Mouse (Mus musculus): Measurements from ENCODE around the gene Ceacam20. TPM values are rescaled to one million over a fixed set of nuclear protein-coding genes. Genes with fewer than 3 reads are reported as not detected.

Gene Ceacam20
- not detected for polyA plus RNA-seq (2017; shearing (Covaris generic))

DNA sequence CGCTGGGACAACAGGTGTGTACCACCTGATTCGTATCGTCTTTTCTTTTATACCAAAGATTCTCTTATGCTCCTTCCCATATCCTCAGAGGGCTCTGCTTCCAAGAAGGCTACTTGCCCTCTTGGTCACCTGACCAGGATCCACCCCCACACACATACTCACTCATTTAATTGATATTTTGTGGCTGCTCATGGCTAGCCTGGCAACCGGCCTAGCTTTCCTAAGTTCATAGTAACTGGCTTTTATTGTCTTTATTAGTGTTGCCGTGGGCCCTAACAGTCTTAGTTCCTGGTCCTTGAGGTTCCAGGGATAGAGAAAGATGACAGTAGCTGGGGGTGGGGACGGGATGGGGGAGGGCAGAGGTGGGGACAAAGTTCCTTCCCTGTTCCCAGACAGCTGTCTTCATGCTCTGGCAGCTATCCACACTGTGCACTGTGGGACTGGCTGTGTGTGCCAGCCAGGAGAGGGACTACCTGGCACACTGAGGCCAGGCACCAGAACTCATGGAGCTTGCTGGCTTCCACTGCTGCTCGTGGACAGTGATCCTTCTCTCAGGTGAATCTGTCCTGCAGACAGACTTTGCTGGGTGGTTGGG is at the start of gene Ceacam20:
Gene Ceacam20 (plus strand): TSS at position 428 of the 595 bp plus-strand sequence.

DNA sequence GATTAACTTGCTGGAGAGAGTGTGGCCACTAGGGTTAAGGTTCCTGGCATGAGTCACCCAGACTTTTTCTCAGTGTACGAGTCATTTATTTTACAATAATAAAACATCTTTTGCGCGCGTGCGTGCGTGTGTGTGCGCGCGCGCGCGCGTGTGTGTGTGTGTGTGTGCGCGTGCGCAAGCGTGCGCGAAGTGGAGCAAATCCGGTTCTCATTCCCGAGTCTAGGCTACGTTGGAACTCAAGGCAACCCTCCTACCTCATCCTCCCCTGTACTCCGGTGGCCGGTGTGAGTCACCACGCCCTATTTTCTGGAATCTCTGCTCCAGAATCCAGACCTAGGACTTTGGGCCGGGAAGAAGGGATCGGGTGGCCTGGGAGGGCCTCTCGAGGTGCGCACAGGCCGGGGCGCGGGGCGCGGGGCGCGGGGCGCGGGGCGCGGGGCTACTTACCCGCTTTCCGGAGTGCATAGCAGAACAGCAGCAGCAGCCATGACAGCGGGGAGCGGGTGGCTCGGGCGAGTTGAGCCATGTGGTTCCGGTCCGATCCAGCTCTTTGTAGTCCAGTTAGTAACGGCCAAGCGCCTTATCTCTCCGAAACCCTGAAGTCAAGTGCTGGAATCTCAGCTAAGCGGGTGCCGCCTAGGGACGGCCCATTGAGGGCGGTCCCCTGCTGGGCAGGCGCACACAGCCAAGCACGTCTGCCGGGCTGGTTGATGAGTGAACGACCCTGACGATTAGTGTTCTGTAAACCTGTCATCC is 44.5 kb upstream of the Ceacam20 start, which contains the start of gene Pvr:
Gene Pvr (minus strand): TSS at position 655 of the 756 bp plus-strand sequence.

DNA sequence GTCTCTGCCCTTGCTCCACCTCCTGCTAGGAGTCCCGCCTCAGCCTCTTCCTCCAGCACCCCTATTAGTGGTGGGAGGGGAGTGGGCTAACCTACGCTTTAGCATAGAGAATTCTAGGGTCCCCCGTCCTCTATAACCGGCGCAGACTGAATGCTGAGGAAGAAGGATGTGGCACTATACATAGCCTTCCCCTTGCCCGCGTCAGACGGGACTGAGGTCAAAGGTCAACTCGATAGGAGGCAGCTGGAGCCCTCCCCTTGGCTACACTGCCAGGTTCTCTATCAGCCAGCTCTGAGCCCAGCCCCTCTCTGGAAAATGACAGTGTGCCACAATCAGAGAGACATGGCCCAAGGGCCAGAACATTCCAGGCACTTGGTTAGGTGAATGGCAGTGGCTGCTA is 14.6 kb upstream of the Ceacam20 start, which contains the start of gene Igsf23:
Gene Igsf23 (minus strand): TSS at position 168 of the 400 bp plus-strand sequence.

DNA sequence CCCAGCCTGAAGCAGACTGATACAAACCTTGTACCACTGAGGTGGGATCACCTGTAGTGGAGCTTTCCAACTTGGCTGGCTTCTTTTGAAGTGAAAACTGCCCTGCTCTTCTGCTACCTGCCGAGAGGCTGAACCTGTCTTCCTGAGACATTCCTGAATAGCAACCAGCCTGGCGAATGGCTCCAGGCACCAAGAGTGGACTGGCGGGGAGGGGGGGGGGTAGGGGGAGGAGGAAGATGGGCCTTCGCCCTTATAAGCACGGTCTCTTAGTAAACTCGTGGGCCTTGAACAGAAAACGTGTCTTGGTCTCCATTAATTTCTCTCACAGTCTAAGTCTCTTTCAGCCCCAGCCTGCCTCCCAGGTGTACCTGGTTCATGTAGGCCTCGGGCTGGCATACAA is 26.0 kb downstream of the Ceacam20 start, which contains the start of gene Nlrp9b:
Gene Nlrp9b (plus strand): TSS at position 301 of the 400 bp plus-strand sequence.

Other genes starting within 250 kb of the Ceacam20 start
- 12.9 TPM for gene Tomm40, start 250.0 kb upstream of the Ceacam20 start, polyA plus RNA-seq (2017; shearing (Covaris generic))
- 1.1 TPM for gene Nectin2, start 214.9 kb upstream of the Ceacam20 start, polyA plus RNA-seq (2017; shearing (Covaris generic))
- gene Bcam, start 194.4 kb upstream of the Ceacam20 start, polyA plus RNA-seq (2017; shearing (Covaris generic)): 13.5 TPM
- not detected for gene Cblc, start 168.6 kb upstream of the Ceacam20 start, polyA plus RNA-seq (2017; shearing (Covaris generic))
- 10.3 TPM for gene Bcl3, start 142.6 kb upstream of the Ceacam20 start, polyA plus RNA-seq (2017; shearing (Covaris generic))
- gene Gm19345, start 113.4 kb upstream of the Ceacam20 start, polyA plus RNA-seq (2017; shearing (Covaris generic)): 0.29 TPM
- 0.21 TPM for gene Ceacam16, start 104.1 kb upstream of the Ceacam20 start, polyA plus RNA-seq (2017; shearing (Covaris generic))
- gene Ceacam19, start 77.4 kb upstream of the Ceacam20 start, polyA plus RNA-seq (2017; shearing (Covaris generic)): not detected
- 46.5 TPM for gene Pvr, start 44.3 kb upstream of the Ceacam20 start, polyA plus RNA-seq (2017; shearing (Covaris generic))
- gene Igsf23, start 14.7 kb upstream of the Ceacam20 start, polyA plus RNA-seq (2017; shearing (Covaris generic)): 35.0 TPM
- not detected for gene Nlrp9b, start 26.1 kb downstream of the Ceacam20 start, polyA plus RNA-seq (2017; shearing (Covaris generic))
- 0.10 TPM for gene Vmn1r91, start 134.3 kb downstream of the Ceacam20 start, polyA plus RNA-seq (2017; shearing (Covaris generic))
- not detected for gene Gm16442, start 157.2 kb downstream of the Ceacam20 start, polyA plus RNA-seq (2017; shearing (Covaris generic))
- not detected for gene Vmn1r93, start 173.7 kb downstream of the Ceacam20 start, polyA plus RNA-seq (2017; shearing (Covaris generic))
- gene Vmn1r94, start 203.0 kb downstream of the Ceacam20 start, polyA plus RNA-seq (2017; shearing (Covaris generic)): not detected
- gene Vmn1r95, start 228.3 kb downstream of the Ceacam20 start, polyA plus RNA-seq (2017; shearing (Covaris generic)): not detected
- gene Gm6164, start 240.2 kb downstream of the Ceacam20 start, polyA plus RNA-seq (2017; shearing (Covaris generic)): not detected

All from CD4-positive, CD25-positive, alpha-beta regulatory T cell, adult 9 weeks (primary cell).